Mouse (Mus musculus): ENCODE measurements at regions not wholly inside any gene's neighbourhood (a gene's known extent, or its start where the extent isn't known, plus 50 kb on each side); places are given as distances from the start of the nearest gene placed in this dataset.

GRCm38 (mm10) chrX:68313486-68313885 is 364.9 kb upstream of the Fmr1 start:
- DNase-seq (ENCODE audit: low spot score in 2 of 2): peak in 1 of 2 experiments; percentile 5

Measured in adrenal gland, postnatal 4 days (tissue).